Mouse (Mus musculus): ENCODE results near the gene Hivep3.

DNA sequence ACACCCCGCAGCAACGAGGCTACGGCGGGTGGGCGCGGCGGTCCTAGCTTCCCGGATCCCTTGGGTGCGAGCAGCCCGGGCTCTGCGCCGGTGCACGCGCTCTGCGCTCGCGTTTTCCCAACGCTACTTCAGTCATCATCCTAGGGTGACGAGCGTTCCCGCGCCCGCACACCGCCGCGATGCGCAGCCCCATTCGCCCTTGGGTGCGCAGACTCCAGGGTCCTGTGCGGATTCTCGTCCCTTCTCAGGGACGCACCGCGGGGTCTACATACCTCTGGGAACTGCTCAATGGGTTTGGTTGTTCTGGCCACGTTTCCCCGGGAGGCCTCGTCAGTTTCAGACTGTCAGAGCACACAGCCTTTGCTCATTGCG, 299.4 kb downstream of the Hivep3 start:
- no peak for TF ChIP-seq CTCF (IDR thresholded peaks at IDR 0.05; ENCODE audit: borderline replicate concordance, control insufficient read depth, extremely low read depth, insufficient read depth, low read length, poor library complexity)
- no peak for TF ChIP-seq POLR2A (IDR thresholded peaks at IDR 0.05; ENCODE audit: control insufficient read depth, extremely low read depth, insufficient read depth, low read length, poor library complexity)

Measured in thymus, adult 2 months (tissue).